Mouse (Mus musculus): Measurements from ENCODE around the gene Plpp2. TPM values are rescaled to one million over a fixed set of nuclear protein-coding genes. Genes with fewer than 3 reads are reported as not detected.

Plpp2 gene
- 1 to 10 TPM; 1.3 to 2.2 TPM for total RNA-seq (2021)
- long read RNA-seq, experiment 1, partial matches to known transcripts, result 0 of 2 reads
- long read RNA-seq, experiment 1, other reads (novel, unspliced or antisense), result 0 of 2 reads
- long read RNA-seq, experiment 2, partial matches to known transcripts, result 0 of 1 reads
- long read RNA-seq, experiment 2, other reads (novel, unspliced or antisense), result 0 of 1 reads

DNA sequence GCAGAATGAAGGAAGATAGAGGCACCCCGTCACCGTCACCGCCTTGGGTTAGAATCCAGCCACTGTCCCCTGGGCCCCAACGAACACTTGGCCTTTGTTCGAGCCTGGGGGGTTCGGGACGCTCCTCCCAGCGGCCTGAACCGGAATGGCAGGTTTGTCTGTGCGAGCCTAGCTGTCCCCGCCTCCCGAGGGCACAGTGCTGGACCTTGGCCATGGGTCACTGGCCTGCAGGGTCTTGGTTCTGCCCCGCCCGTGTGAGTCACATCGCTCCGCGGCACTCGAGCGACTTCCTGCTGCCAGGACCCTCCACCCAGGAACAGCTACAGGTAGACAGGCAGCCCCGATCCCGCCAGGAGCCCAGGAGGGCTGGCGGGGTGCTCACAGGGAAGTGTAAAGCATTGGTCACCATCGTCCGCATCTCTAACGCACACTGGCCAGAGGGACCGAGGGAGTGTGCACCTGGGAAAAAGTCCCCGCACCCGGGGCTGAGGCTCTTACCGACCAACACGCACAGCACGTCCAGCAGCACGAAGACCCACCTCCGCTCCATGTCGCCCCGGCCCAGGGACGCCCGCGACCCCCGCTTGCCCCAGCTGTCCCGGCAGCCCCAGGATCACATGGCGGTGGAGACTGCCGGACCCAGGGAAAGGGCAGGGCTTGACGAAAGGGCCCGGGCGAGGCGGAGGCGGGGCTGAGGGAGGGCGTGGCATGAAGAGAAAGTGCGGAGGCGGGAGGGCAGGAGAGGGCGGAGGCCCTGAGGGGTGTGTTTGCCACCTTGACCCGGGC is at the start of gene Plpp2:
Gene Plpp2, minus strand, starts transcription at position 671 of the 786 bp plus-strand sequence.
- intact Hi-C loops (cut with DNase I; ENCODE audit: low total_unique reads), result no loop called here
- peak; percentile 73 for DNase-seq

- intact Hi-C loops (cut with DNase I; ENCODE audit: low total_unique reads), result no loop called here
- no peak for DNase-seq
These were observed 47.9 kb upstream of the Plpp2 start for GRCm38 (mm10) chr10:79581501-79581900.

- no peak for DNase-seq
- intact Hi-C loops (cut with DNase I; ENCODE audit: low total_unique reads), result no loop called here
These were observed 47.2 kb upstream of the Plpp2 start for GRCm38 (mm10) chr10:79580811-79581210.

DNA sequence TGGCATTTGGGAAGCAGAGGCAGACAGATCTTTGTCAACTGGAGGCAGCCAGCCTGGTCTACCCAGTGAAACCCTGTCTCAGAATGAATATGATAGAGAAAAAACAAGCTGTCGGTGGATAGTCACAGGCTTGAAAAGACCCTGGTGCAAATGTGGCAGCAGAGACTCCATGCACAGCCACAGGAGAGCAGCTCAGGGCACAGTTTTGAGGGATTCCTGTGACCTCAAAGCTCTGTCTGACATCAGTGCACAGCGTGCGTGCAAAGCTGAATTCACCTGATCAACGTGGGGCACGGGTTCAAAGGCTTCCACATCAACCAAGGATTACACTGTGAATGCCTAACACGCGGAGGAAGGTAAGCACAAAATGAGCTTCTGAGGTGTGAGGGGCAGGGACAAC is 46.8 kb upstream of the Plpp2 start:
- intact Hi-C loops (cut with DNase I; ENCODE audit: low total_unique reads), result no loop called here
- no peak for DNase-seq

GRCm38 (mm10) chr10:79579781-79580180 is 46.2 kb upstream of the Plpp2 start:
- intact Hi-C loops (cut with DNase I; ENCODE audit: low total_unique reads), result no loop called here
- DNase-seq, result no peak

GRCm38 (mm10) chr10:79578891-79579290 is 45.3 kb upstream of the Plpp2 start:
- intact Hi-C loops (cut with DNase I; ENCODE audit: low total_unique reads), result no loop called here
- DNase-seq, result no peak

DNA sequence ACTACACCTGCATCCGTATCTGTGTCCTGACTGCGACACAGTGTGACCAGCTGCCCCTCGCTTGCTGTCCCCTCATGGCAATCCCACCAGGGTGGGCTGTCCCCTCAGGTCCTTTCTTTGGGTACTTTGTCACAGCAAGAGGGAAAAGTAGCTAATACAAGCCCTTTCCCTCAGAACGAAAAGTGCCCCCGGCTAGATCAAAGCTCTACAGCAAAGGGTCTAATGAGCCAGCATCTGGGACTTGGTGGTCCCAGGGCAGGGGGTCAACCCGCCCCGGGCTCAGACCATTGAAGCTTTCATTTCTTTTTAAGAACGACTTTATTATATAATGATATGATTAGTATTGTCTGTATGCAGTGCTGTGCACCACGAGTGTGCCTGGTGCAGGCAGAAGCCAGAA is 44.7 kb upstream of the Plpp2 start:
- no peak for DNase-seq
- intact Hi-C loops (cut with DNase I; ENCODE audit: low total_unique reads), result no loop called here

DNA sequence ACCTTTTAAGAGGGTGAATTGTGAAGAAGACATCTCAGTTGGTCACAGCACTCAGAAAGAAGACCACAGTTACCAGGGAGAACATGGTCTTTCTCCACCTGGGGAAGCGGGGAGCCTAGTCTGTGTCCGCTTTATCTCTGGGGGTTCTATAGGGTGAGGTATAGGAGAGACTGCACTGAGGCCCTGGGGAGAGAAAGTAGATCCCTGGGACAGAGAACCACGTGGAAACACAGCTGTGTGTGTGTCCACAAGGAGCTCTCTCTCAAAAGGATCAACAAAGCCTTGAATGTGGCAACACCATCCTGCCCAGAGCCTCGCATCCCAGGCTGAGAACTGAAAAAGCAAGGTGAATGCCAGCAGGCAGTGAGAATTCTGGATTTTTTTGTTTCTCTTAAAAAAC is 43.8 kb upstream of the Plpp2 start:
- intact Hi-C loops (cut with DNase I; ENCODE audit: low total_unique reads), result no loop called here
- DNase-seq, result no peak

DNA sequence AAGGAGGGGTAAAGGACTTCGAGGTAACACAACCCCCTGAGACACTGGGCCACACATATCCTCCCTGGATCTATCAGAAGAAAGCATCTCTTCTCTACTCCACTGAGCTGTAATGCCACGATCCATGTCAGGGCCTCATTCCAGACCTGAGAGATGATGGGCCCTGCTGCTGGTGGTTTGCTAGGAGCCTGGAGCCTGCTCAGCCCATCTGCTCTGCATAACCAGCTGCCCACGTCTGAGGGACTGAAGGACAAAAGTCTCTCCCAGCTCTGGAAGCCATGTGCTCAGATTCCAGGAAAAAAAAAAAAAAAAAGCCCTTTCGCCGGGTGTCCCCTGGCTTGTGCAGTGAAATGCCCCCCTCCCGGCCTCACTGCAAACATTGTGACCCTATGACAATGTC is 42.2 kb upstream of the Plpp2 start:
- intact Hi-C loops (cut with DNase I; ENCODE audit: low total_unique reads), result no loop called here
- DNase-seq, result no peak

DNA sequence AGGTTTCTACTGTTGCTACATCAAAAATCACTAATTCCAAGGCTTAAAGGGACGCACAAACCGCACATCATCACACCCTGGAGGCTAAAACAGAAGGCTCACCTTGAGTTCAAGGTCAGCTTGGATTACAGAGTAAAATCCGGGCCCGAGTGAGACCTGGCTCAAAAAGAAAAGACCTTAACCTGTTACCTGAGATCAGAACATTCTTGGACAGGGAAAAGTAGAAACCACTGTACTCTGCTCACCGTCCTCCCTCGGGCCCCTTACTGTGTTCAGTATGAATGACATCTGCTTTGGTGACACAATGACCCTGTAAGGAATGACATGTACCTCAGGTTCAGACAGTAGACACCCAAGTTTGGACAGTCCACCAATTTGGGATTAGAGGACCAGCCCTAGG is 41.2 kb upstream of the Plpp2 start:
- no peak for DNase-seq
- intact Hi-C loops (cut with DNase I; ENCODE audit: low total_unique reads), result no loop called here

DNA sequence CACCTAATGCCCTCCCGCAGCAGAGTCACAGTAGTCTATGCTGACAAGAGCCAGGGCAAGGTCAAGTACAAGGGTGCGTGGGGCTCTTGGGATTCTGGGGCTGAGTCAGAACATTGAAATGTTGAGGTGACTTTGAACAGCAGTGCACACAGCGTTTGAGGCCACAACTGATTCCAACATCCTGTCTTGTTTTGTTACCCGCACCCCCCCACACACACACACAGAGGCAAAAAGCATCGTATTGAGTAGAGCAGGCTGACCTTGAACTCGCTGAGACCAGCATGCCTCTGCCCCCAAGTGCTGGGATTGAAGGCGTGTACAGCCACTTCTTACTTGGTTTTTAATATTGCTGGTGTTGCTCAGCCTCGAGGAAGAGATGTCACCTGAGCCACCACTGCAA is 40.8 kb upstream of the Plpp2 start:
- DNase-seq, result no peak
- intact Hi-C loops (cut with DNase I; ENCODE audit: low total_unique reads), result no loop called here

- intact Hi-C loops (cut with DNase I; ENCODE audit: low total_unique reads), result no loop called here
These were observed 40.0 kb upstream of the Plpp2 start for GRCm38 (mm10) chr10:79573611-79574010.

DNA sequence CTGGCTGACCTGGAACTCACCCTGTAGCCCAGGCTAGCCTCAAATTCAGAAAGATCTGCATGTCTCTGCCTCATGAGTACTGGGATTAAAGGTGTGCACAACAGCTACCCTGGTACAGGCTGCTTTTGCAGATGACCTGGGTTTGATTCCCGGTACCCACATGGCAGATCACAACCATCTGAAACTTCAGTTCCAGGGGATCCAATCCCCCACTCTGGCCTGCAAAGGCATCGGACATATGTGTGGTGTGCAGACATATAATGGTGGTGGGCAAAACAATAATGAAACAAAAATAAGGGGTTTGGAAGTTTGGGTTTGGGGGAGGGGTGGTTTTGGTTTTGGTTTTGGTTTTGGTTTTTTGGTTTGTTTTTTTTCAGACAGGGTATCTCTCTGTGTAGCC is 37.7 kb upstream of the Plpp2 start:
- DNase-seq, result no peak
- intact Hi-C loops (cut with DNase I; ENCODE audit: low total_unique reads), result no loop called here

More at GRCm38 (mm10) chr10:79573611-79574010, 40.0 kb upstream of the Plpp2 start:
- DNase-seq, result no peak

DNA sequence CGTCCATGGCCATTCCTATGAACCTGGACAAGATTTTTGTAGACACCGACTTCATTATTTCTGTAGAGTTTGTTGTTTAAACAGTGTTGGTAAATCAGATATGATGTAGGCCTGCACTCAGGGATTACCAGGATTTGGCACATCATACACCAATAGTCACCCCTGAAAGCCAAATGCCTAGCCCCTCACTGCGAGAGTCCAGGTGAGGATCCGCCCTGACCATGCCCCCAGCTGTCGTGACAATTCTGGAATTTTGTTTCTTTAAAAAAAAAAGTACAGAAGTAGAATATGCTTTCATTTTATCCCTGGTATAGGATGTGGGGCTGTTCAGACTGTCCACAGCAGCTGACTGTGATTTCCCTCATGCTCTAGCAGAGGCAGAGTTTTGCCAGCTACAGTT is 36.3 kb upstream of the Plpp2 start:
- intact Hi-C loops (cut with DNase I; ENCODE audit: low total_unique reads), result no loop called here
- no peak for DNase-seq

DNA sequence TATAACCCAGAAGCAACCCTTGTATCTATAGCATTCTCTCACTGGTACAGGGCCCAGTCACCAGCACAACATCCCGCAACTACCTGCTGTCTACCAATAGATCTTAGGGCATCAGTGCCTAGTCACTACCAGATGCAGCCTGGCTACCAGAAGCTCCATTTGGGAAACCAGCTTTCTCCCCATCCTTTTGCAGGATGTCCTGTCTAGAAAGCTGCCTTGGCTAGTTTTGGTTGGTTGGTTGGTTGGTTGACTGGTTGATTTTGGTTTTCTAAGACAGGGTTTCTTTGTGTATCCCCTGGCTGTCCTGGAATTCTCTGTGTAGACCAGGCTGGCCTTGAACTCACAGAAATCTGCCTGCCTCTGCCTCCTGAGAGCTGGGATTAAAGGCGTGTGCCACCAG is 26.1 kb upstream of the Plpp2 start:
- no peak for DNase-seq
- intact Hi-C loops (cut with DNase I; ENCODE audit: low total_unique reads), result no loop called here

DNA sequence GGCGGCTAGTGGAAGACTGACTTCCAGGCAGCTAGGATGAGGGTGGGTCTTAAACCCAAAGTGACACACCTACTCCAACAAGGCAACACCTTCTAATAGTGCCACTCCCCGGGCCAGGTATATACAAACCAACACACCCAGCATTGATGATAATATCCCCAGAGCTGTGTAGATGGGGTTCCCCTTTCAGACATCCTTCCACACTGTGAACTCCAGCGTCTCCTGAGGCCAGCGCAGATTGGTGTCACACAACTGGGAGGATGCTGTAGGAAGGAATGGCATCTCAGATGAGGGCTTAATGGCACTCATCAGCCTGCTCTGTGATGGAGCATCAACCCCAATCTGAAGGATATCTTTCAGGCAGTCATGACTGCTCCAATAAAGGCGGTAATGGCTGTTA is 23.9 kb upstream of the Plpp2 start:
- intact Hi-C loops (cut with DNase I; ENCODE audit: low total_unique reads), result no loop called here
- DNase-seq, result no peak

DNA sequence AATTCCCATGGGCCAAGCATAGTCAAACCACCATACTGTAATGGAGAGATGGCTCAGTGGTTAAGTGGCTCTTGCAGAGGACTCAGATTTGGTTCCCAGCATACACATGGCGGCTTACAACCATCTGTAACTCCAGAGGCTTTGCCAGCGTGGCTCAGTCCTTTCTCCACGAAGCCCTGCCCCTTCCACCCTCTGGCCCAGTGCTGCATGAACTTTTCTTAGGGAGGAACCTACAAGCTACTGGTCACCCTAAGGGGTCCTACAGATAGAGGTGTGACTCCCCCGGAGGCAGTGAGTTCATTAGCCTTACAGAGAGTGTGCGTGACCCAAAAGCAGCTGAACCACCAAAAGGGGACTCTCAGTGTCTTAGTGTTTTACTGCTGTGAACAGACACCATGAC is 23.4 kb upstream of the Plpp2 start:
- intact Hi-C loops (cut with DNase I; ENCODE audit: low total_unique reads), result no loop called here
- DNase-seq, result no peak

GRCm38 (mm10) chr10:79555238-79555724 is 21.7 kb upstream of the Plpp2 start:
- DNase-seq, result no peak
- intact Hi-C loops (cut with DNase I; ENCODE audit: low total_unique reads), result no loop called here

GRCm38 (mm10) chr10:79554330-79555237 is 21.0 kb upstream of the Plpp2 start, which contains the start of gene Mier2:
TSS of gene Mier2 (minus strand) at chr10:79555199.
- intact Hi-C loops (cut with DNase I; ENCODE audit: low total_unique reads), result no loop called here
- DNase-seq, result peak; percentile 77

- intact Hi-C loops (cut with DNase I; ENCODE audit: low total_unique reads), result no loop called here
- no peak for DNase-seq
These were observed 20.1 kb upstream of the Plpp2 start for GRCm38 (mm10) chr10:79553691-79554090.
